Mouse (Mus musculus) limb, embryonic 15.5 days (tissue): ENCODE measurements at regions not wholly inside any gene's neighbourhood (a gene's known extent, or its start where the extent isn't known, plus 50 kb on each side); places are given as distances from the start of the nearest gene placed in this dataset.
"Not testable (repeated sequence)": the region's sequence is repeated elsewhere in the genome, so short reads cannot be mapped to it uniquely, and the experiment has no call there.

ENCODE experiments used
- ATAC-seq: fragments of 200-750 bp; cut with Nextera tagmentation; 2 replicates; pipeline ENCODE4 v1.8.0; 2017; ENCODE audit warnings: low read depth, moderate TSS enrichment; ENCODE audit not compliant: insufficient number of reproducible peaks, low FRiP score, low TSS enrichment
- H3K27ac ChIP-seq: fragments of 300-500 bp; sonication (generic); 2 replicates; pipeline ENCODE4 v1.5.1; 2015; ENCODE audit warnings: moderate library complexity, mild to moderate bottlenecking, inconsistent platforms
- H3K27me3 ChIP-seq: fragments of 300-500 bp; sonication (generic); 2 replicates; pipeline ENCODE4 v1.6.1; 2015; ENCODE audit warnings: inconsistent platforms
- H3K36me3 ChIP-seq: fragments of 300-500 bp; sonication (generic); 2 replicates; pipeline ENCODE4 v1.6.1; 2015; ENCODE audit warnings: inconsistent platforms
- H3K4me1 ChIP-seq: fragments of 300-500 bp; sonication (generic); 2 replicates; pipeline ENCODE4 v1.6.1; 2015; ENCODE audit warnings: inconsistent platforms
- H3K4me2 ChIP-seq: fragments of 300-500 bp; sonication (generic); 2 replicates; pipeline ENCODE4 v1.6.1; 2015; ENCODE audit warnings: mild to moderate bottlenecking, inconsistent platforms
- H3K4me3 ChIP-seq: fragments of 300-500 bp; sonication (generic); 2 replicates; pipeline ENCODE4 v1.5.1; 2015; ENCODE audit warnings: mild to moderate bottlenecking, inconsistent platforms
- H3K9ac ChIP-seq: fragments of 300-500 bp; sonication (generic); 2 replicates; pipeline ENCODE4 v1.6.1; 2015; ENCODE audit warnings: inconsistent platforms
- H3K9me3 ChIP-seq: fragments of 300-500 bp; sonication (generic); 2 replicates; pipeline ENCODE4 v1.6.1; 2016; ENCODE audit warnings: inconsistent platforms
- WGBS: fragments of 180-500 bp; shearing (Covaris S2); methylation state at CpG from one replicate; pipeline ENCODE4 v1.1.7; 2015; 5-methylcytosine and 5-hydroxymethylcytosine counted together

DNA sequence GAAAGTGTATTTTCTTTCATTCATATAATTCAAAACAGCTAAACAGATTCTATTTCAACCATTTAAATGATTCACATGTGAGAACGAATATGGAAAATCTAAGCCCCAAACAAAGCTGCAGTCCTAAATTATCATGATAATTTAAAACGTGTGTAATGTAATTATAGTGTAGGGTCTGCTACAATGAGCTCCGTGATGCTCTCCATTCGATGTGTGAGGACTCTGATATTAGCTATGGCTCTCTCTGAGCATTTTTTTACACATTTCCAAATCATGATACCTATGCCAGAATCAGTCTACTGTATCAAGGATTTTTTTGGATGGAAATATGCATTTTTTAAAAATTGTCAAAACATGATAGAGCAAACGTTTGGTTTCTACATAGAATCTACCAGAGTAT, 785.8 kb upstream of the Pou3f3 start:
- Histone ChIP-seq H3K9me3 (no peaks in the 10 kb centered on the region), H3K36me3 (no peaks in the 10 kb centered on the region), H3K4me2 (no peak overlapping the region), H3K27ac (no peak overlapping the region), H3K4me1 (no peaks in the 10 kb centered on the region), H3K9ac (no peak overlapping the region), H3K27me3 (no peaks in the 10 kb centered on the region), H3K4me3 (no peak overlapping the region)
- WGBS = 68% methylated on average over 5 of the region's 5 CpGs
- ATAC-seq = no peak

GRCm38 (mm10) chr1:41916730-41917347, 778.7 kb upstream of the Pou3f3 start:
- no peak overlapping the region for H3K4me2 ChIP-seq
- peaks cover 4% of the 10 kb centered on the region; the same call in 1 of the 2 replicates for H3K4me1 ChIP-seq
- H3K36me3 ChIP-seq = no peaks in the 10 kb centered on the region
- H3K9me3 ChIP-seq = no peaks in the 10 kb centered on the region
- no peaks in the 10 kb centered on the region for H3K27me3 ChIP-seq
- no peak overlapping the region for H3K4me3 ChIP-seq
- WGBS = 31% methylated on average over 4 of the region's 4 CpGs
- H3K27ac ChIP-seq = no peak overlapping the region
- no peak for ATAC-seq
- H3K9ac ChIP-seq = no peak overlapping the region

- not testable (repeated sequence) for H3K27ac ChIP-seq, H3K4me2 ChIP-seq, H3K4me1 ChIP-seq, H3K27me3 ChIP-seq, H3K9ac ChIP-seq, H3K4me3 ChIP-seq, H3K9me3 ChIP-seq, H3K36me3 ChIP-seq, ATAC-seq
- WGBS = 73% methylated on average over 5 of the region's 5 CpGs
Observed at GRCm38 (mm10) chr1:41917807-41918206, 777.8 kb upstream of the Pou3f3 start.

DNA sequence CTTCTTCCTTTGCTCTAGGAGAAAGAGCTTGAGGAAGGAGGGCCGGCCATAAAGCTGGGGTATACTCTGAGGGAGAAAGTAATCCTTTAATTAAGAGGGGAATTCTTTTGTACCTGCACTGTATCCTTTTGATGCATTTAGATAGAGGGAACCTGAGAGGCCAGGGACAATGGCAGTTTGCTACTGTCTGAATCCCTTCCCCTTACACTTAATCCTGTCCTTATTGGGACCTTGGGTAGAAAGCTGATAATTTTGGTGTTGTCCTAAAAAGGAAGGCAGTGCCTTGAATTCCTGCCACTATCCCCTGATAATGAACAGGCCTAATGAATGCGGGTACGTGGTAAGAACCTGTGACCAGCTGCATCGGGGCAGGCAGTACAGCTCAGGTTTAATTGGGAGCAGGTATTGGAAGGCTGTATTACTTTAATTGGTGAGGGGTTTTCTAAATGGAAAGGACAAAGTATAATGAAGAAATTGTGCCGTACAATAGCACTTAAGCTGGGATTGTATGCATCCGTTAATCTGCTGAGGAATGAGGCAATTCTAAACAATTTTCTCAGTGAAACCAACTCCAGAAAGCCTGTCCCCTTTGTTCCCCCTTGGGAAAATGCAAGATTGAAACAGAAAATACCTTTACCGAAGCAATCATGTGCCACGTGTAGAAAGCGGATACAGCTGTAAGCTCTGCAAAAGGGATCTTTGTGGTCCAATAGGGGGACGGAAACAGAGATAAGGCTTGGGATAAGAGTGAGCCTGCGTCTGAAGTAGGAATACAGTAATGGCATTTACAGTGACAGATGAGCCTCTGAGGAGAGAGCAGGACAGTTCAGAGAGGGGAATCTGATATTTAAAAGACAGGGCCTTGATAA, 776.9 kb upstream of the Pou3f3 start:
- no peak overlapping the region for H3K27ac ChIP-seq
- no peak overlapping the region for H3K4me3 ChIP-seq
- 28% methylated on average over 11 of the region's 11 CpGs for WGBS
- H3K9me3 ChIP-seq = no peaks in the 10 kb centered on the region
- ATAC-seq = no peak
- H3K4me1 ChIP-seq = peaks cover 4% of the 10 kb centered on the region; the same call in 1 of the 2 replicates
- no peaks in the 10 kb centered on the region for H3K27me3 ChIP-seq
- no peak overlapping the region for H3K4me2 ChIP-seq
- no peak overlapping the region for H3K9ac ChIP-seq
- H3K36me3 ChIP-seq = no peaks in the 10 kb centered on the region

DNA sequence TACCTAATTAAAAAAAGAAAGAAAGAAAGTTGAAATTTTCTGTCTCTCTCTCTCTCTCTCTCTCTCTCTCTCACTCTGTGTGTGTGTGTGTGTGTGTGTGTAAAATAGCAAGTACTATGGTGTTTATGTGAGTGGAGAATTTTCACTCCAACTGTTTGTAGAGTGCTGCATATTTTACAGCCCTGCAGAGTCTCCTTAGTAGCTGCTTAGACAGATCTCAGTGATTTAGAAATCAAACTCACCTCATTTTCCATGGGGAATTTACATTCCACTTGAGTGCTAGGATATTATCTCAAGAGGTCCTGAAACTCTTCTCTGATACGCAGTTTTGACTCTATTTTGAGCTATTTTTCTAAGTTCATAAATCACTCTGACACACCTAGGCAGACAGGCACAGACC, 761.8 kb upstream of the Pou3f3 start:
- no peak for ATAC-seq
- no peak overlapping the region for H3K4me2 ChIP-seq
- H3K36me3 ChIP-seq = no peaks in the 10 kb centered on the region
- H3K4me1 ChIP-seq = no peaks in the 10 kb centered on the region
- H3K9ac ChIP-seq = no peak overlapping the region
- 71% methylated on average over 1 of the region's 1 CpGs for WGBS
- H3K4me3 ChIP-seq = no peak overlapping the region
- H3K27ac ChIP-seq = no peak overlapping the region
- H3K27me3 ChIP-seq = no peaks in the 10 kb centered on the region
- H3K9me3 ChIP-seq = no peaks in the 10 kb centered on the region

GRCm38 (mm10) chr1:41935912-41936478, 759.6 kb upstream of the Pou3f3 start:
- 77% methylated on average over 7 of the region's 7 CpGs for WGBS
- H3K36me3 ChIP-seq = no peaks in the 10 kb centered on the region
- no peaks in the 10 kb centered on the region for H3K27me3 ChIP-seq
- H3K9me3 ChIP-seq = no peaks in the 10 kb centered on the region
- no peaks in the 10 kb centered on the region for H3K4me1 ChIP-seq
- no peak overlapping the region for H3K4me2 ChIP-seq
- H3K9ac ChIP-seq = no peak overlapping the region
- no peak overlapping the region for H3K4me3 ChIP-seq
- no peak for ATAC-seq
- no peak overlapping the region for H3K27ac ChIP-seq

DNA sequence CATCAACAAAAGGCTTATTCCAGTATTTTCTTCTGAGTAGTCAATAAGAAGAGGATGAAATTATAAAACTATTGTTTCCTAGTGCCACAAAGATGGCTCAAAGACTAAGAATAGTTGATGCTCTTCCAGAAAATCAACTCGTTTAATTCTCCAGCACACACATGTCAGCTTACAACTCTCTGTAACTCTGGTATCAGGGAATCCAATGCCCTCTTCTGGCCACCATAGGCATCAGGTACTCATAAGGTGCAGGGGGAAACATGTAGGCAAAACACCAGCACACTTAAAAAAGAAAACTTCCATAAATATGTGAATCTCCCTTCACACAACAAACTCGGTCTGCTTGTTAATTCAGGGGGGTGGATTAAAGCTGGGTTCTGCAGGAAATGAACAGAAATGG, 734.6 kb upstream of the Pou3f3 start:
- ATAC-seq = no peak

GRCm38 (mm10) chr1:41981545-41981944, 714.0 kb upstream of the Pou3f3 start:
- no peaks in the 10 kb centered on the region for H3K4me1 ChIP-seq
- no peak overlapping the region for H3K4me2 ChIP-seq
- H3K27me3 ChIP-seq = no peaks in the 10 kb centered on the region
- no peak overlapping the region for H3K4me3 ChIP-seq
- ATAC-seq = no peak
- H3K9me3 ChIP-seq = no peaks in the 10 kb centered on the region
- no peak overlapping the region for H3K9ac ChIP-seq
- H3K27ac ChIP-seq = no peak overlapping the region
- WGBS = 77% methylated on average over 5 of the region's 5 CpGs
- H3K36me3 ChIP-seq = no peaks in the 10 kb centered on the region

More for the DNA sequence above, 734.6 kb upstream of the Pou3f3 start:
- Histone ChIP-seq H3K27me3 (no peaks in the 10 kb centered on the region), H3K36me3 (no peaks in the 10 kb centered on the region), H3K9ac (no peak overlapping the region), H3K4me1 (no peaks in the 10 kb centered on the region), H3K9me3 (no peaks in the 10 kb centered on the region), H3K27ac (no peak overlapping the region), H3K4me2 (no peak overlapping the region), H3K4me3 (no peak overlapping the region)
- WGBS = 34% methylated on average over 2 of the region's 2 CpGs

- no peak overlapping the region for H3K9ac ChIP-seq
- no peak overlapping the region for H3K4me3 ChIP-seq
- H3K27me3 ChIP-seq = no peaks in the 10 kb centered on the region
- H3K36me3 ChIP-seq = no peaks in the 10 kb centered on the region
- 75% methylated on average over 6 of the region's 6 CpGs for WGBS
- H3K27ac ChIP-seq = no peak overlapping the region
- no peaks in the 10 kb centered on the region for H3K9me3 ChIP-seq
- no peak overlapping the region for H3K4me2 ChIP-seq
- H3K4me1 ChIP-seq = no peaks in the 10 kb centered on the region
- no peak for ATAC-seq
Observed at GRCm38 (mm10) chr1:42006235-42006634, 689.3 kb upstream of the Pou3f3 start.

GRCm38 (mm10) chr1:42008046-42008445, 687.5 kb upstream of the Pou3f3 start:
- Histone ChIP-seq H3K9me3 (no peaks in the 10 kb centered on the region), H3K4me3 (no peak overlapping the region), H3K9ac (no peak overlapping the region), H3K27ac (no peak overlapping the region), H3K36me3 (no peaks in the 10 kb centered on the region), H3K27me3 (no peaks in the 10 kb centered on the region), H3K4me1 (no peaks in the 10 kb centered on the region), H3K4me2 (no peak overlapping the region)
- ATAC-seq = no peak
- 92% methylated on average over 3 of the region's 3 CpGs for WGBS

DNA sequence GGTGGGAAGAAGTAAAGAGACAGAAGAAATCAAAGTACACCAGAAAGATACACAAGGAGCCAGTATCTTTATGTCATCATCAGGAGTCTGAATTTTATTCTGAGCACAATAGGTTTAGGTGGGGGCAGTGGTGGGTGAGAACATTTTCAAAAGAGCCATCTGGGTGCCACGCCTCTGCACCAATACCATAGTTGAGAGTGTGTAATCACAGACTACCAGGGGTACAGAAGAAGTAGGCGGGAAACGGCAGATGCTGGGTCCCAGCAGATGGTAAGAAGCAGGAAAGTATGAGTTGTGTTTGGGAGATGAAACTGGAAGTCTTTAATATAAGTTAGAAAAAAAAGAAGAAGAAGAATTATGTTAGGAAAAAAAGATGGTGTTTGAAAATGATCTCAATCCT, 682.7 kb upstream of the Pou3f3 start:
- no peaks in the 10 kb centered on the region for H3K27me3 ChIP-seq
- no peak overlapping the region for H3K4me2 ChIP-seq
- no peaks in the 10 kb centered on the region for H3K4me1 ChIP-seq
- H3K36me3 ChIP-seq = no peaks in the 10 kb centered on the region
- H3K27ac ChIP-seq = no peak overlapping the region
- no peak overlapping the region for H3K4me3 ChIP-seq
- ATAC-seq = no peak
- 77% methylated on average over 3 of the region's 3 CpGs for WGBS
- no peak overlapping the region for H3K9ac ChIP-seq
- H3K9me3 ChIP-seq = no peaks in the 10 kb centered on the region

GRCm38 (mm10) chr1:42018966-42019365, 676.6 kb upstream of the Pou3f3 start:
- Histone ChIP-seq H3K27me3 (no peaks in the 10 kb centered on the region), H3K27ac (no peak overlapping the region), H3K4me3 (no peak overlapping the region), H3K4me1 (no peaks in the 10 kb centered on the region), H3K36me3 (no peaks in the 10 kb centered on the region), H3K9me3 (no peaks in the 10 kb centered on the region), H3K4me2 (no peak overlapping the region), H3K9ac (no peak overlapping the region)
- no peak for ATAC-seq
- 41% methylated on average over 2 of the region's 2 CpGs for WGBS
